Mouse (Mus musculus): ENCODE results near the gene Banf2. TPM values are rescaled to one million over a fixed set of nuclear protein-coding genes. Genes with fewer than 3 reads are reported as not detected.

Banf2 gene
- total and polyA plus RNA-seq, 3 experiments = not detected

GRCm38 (mm10) chr2:144002229-144002984 is 30.5 kb upstream of the Banf2 start:
- DNase-seq (ENCODE audit: low read depth, low spot score) = no peak
- Histone ChIP-seq H3K79me2 (ENCODE audit: control insufficient read depth, insufficient read depth, low read length, poor library complexity) (peaks cover 50% of the 10 kb centered on the region), H3K9ac (ENCODE audit: control insufficient read depth, low read depth, low read length, poor library complexity, severe bottlenecking) (no peak overlapping the region), H3K4me1 (ENCODE audit: control insufficient read depth in 1 of 2, insufficient read depth in 2 of 2, low read length in 2 of 2) (no peaks in the 10 kb centered on the region), H3K4me3 (ENCODE audit: control insufficient read depth in 1 of 2, insufficient read depth in 1 of 2, low read depth in 2 of 2, low read length in 2 of 2) (no peak overlapping the region), H3K27me3 (ENCODE audit: control insufficient read depth in 1 of 2, insufficient read depth in 2 of 2, low read length in 2 of 2) (no peaks in the 10 kb centered on the region), H3K9me3 (replicated peaks; ENCODE audit: insufficient read depth, low read length) (no peaks in the 10 kb centered on the region), H3K27ac (ENCODE audit: control insufficient read depth, low read depth, low read length) (no peak overlapping the region), H3K36me3 (ENCODE audit: control insufficient read depth in 1 of 2, insufficient read depth in 2 of 2, low read length in 2 of 2) (peaks cover 0 to 3% of the 10 kb centered on the region in 2 experiments; a peak in 2 of 4 replicates)
- TF ChIP-seq UBTF (IDR thresholded peaks at IDR 0.05; ENCODE audit: borderline replicate concordance, insufficient read depth, low read depth, low read length) = no peak
- no peak for TF ChIP-seq RAD21 (IDR thresholded peaks at IDR 0.05; ENCODE audit: low read depth, low read length)
- no peak for TF ChIP-seq CTCF (IDR thresholded peaks at IDR 0.05 in 2 of 3, conservative IDR thresholded peaks at IDR 0.05 in 1 of 3; ENCODE audit: control insufficient read depth in 1 of 3, insufficient read depth in 1 of 3, low read depth in 2 of 3, low read length in 3 of 3, poor library complexity in 1 of 3, severe bottlenecking in 1 of 3)
- no peak for TF ChIP-seq ETS1 (IDR thresholded peaks at IDR 0.05; ENCODE audit: low read depth, low read length)
- no peak for TF ChIP-seq ZNF384 (IDR thresholded peaks at IDR 0.05; ENCODE audit: low read depth, low read length)
- no peak for TF ChIP-seq POLR2A (IDR thresholded peaks at IDR 0.05; ENCODE audit: control insufficient read depth in 1 of 2, insufficient read depth in 1 of 2, low read depth in 1 of 2, low read length in 2 of 2, poor library complexity in 1 of 2)
- TF ChIP-seq MAX (IDR thresholded peaks at IDR 0.05; ENCODE audit: low read length) = no peak
- TF ChIP-seq MYC (IDR thresholded peaks at IDR 0.05; ENCODE audit: low read depth, low read length) = no peak
- no peak for TF ChIP-seq MAFK (IDR thresholded peaks at IDR 0.05; ENCODE audit: borderline replicate concordance, low read depth, low read length)
- TF ChIP-seq ZKSCAN1 (IDR thresholded peaks at IDR 0.05; ENCODE audit: low read depth, low read length) = no peak
- no peak for TF ChIP-seq MXI1 (IDR thresholded peaks at IDR 0.05; ENCODE audit: low read depth, low read length)
- TF ChIP-seq ZC3H11A (IDR thresholded peaks at IDR 0.05; ENCODE audit: low read depth, low read length) = no peak
- no peak for TF ChIP-seq CHD1 (IDR thresholded peaks at IDR 0.05; ENCODE audit: low read depth, low read length)
- TF ChIP-seq USF1 (IDR thresholded peaks at IDR 0.05; ENCODE audit: low read depth, low read length) = no peak
- no peak for TF ChIP-seq SMC3 (IDR thresholded peaks at IDR 0.05; ENCODE audit: low read depth, low read length)
- TF ChIP-seq TAL1 (IDR thresholded peaks at IDR 0.05; ENCODE audit: low read length) = no peak
- no peak for TF ChIP-seq CHD2 (IDR thresholded peaks at IDR 0.05; ENCODE audit: low read length)

DNA sequence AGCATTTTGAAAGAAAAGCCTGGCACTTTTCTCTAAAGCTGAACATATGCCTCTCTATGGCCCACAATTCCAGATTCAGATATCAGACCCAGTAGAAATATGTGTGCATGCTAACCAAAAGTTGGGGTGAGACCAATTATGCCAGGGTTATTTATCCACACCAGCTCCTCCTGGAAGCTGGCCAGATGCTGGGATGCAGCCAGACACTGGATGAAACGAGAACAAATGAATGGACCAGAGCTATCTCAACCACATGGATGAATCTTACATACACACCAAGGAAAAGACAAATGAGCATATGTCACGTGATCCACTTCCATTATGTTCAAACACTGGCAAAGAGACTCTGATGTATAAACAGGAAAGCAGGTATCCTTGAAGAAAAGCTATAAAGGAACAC is 29.3 kb upstream of the Banf2 start:
- no peak overlapping the region for H3K27ac ChIP-seq (ENCODE audit: control insufficient read depth, low read depth, low read length)
- H3K9me3 ChIP-seq (replicated peaks; ENCODE audit: insufficient read depth, low read length) = no peaks in the 10 kb centered on the region
- peaks cover 49% of the 10 kb centered on the region for H3K79me2 ChIP-seq (ENCODE audit: control insufficient read depth, insufficient read depth, low read length, poor library complexity)
- TF ChIP-seq SMC3 (IDR thresholded peaks at IDR 0.05; ENCODE audit: low read depth, low read length) = no peak
- TF ChIP-seq POLR2AphosphoS5 (IDR thresholded peaks at IDR 0.05; ENCODE audit: borderline replicate concordance, low read depth, low read length) = no peak
- no peak for TF ChIP-seq GABPA (IDR thresholded peaks at IDR 0.05; ENCODE audit: low read depth, low read length)
- TF ChIP-seq BHLHE40 (IDR thresholded peaks at IDR 0.05; ENCODE audit: borderline replicate concordance, low read depth, low read length) = no peak
- no peak for TF ChIP-seq HCFC1 (IDR thresholded peaks at IDR 0.05; ENCODE audit: low read depth, low read length)
- no peak for TF ChIP-seq CHD2 (IDR thresholded peaks at IDR 0.05; ENCODE audit: low read length)
- no peak for TF ChIP-seq TAL1 (IDR thresholded peaks at IDR 0.05; ENCODE audit: low read length)
- TF ChIP-seq ELF1 (IDR thresholded peaks at IDR 0.05; ENCODE audit: low read depth, low read length) = no peak
- no peak for TF ChIP-seq JUND (IDR thresholded peaks at IDR 0.05; ENCODE audit: low read depth, low read length)
- TF ChIP-seq USF1 (IDR thresholded peaks at IDR 0.05; ENCODE audit: low read depth, low read length) = no peak
- no peak for TF ChIP-seq MYC (IDR thresholded peaks at IDR 0.05; ENCODE audit: low read depth, low read length)
- no peak for TF ChIP-seq ZMIZ1 (IDR thresholded peaks at IDR 0.05; ENCODE audit: low read depth, low read length)
- no peak for TF ChIP-seq EP300 (IDR thresholded peaks at IDR 0.05; ENCODE audit: low read depth in 1 of 2, low read length in 2 of 2)
- TF ChIP-seq RAD21 (IDR thresholded peaks at IDR 0.05; ENCODE audit: low read depth, low read length) = no peak
- TF ChIP-seq POLR2AphosphoS2 (IDR thresholded peaks at IDR 0.05; ENCODE audit: low read length) = no peak
- no peak overlapping the region for H3K9ac ChIP-seq (ENCODE audit: control insufficient read depth, low read depth, low read length, poor library complexity, severe bottlenecking)
- no peak for DNase-seq (ENCODE audit: low read depth, low spot score)
- peaks cover 0 to 3% of the 10 kb centered on the region in 2 experiments; a peak in 2 of 4 replicates for H3K36me3 ChIP-seq (ENCODE audit: control insufficient read depth in 1 of 2, insufficient read depth in 2 of 2, low read length in 2 of 2)
- no peaks in the 10 kb centered on the region for H3K27me3 ChIP-seq (ENCODE audit: control insufficient read depth in 1 of 2, insufficient read depth in 2 of 2, low read length in 2 of 2)
- no peaks in the 10 kb centered on the region for H3K4me1 ChIP-seq (ENCODE audit: control insufficient read depth in 1 of 2, insufficient read depth in 2 of 2, low read length in 2 of 2)
- no peak overlapping the region for H3K4me3 ChIP-seq (ENCODE audit: control insufficient read depth in 1 of 2, insufficient read depth in 1 of 2, low read depth in 2 of 2, low read length in 2 of 2)
